Mouse (Mus musculus): Measurements from ENCODE around the gene Slc47a1. TPM values are rescaled to one million over a fixed set of nuclear protein-coding genes. Genes with fewer than 3 reads are reported as not detected.
"Not testable (repeated sequence)": the region's sequence is repeated elsewhere in the genome, so short reads cannot be mapped to it uniquely, and the experiment has no call there.

Slc47a1 gene
- total RNA-seq, 2 experiments from 2014 or later, result 19.1 to 22.9 TPM

DNA sequence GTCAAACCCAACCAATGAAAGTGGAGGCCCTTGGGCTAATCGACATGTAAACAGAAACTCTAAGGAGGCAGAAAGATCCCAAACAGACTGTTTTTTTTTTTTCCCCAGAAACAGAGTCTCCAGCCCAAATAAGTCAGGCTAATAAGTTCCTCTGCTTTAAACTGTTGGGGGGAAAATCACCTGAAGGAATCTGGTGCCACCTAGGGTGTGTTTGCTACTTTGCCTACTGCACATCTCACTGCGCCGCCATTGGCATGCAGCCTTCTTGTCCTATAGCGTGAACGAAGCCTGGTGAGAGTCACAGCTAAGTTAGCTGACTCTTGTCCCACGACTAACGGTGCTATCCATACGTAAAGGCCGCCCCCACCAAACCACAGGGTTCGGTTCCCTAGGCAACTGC, 40.6 kb downstream of the Slc47a1 start:
- intact Hi-C loops (cut with DNase I), result no loop called here
- DNase-seq, result no peak

DNA sequence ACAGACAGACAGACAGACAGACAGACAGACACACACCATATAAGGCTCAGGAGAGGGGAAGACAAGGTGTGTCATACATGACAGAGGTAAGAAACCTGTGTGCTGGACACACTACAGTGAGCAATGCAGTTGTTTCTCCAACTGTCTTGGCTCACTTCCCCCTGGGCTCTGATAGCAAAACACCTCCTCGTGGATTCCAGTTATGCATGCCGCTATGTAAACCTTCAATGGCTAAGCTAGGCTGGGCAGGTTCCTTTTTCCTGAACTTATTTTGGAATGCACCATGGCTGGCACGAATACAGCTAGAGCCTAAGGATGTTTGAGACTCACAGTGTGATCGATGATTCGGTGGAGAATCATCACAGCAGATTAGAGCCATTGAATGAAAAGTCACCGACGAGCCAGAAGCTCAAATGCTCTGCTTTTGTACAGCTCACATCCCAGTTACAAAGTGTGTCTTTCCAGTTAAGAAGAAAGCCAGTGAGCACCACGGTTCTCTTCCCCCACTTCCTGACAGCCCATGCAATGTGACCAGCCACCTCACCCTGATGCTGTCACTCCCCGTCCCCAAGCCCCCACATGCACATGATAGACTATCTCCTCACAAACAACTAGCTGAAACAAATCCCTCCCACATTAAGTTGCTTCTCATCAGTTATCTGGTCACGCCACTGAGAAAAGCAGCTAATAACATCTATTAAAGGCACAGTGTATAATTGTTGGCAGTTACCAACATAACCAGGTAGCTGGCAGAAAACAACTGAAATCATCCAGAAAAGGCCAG, 57.0 kb downstream of the Slc47a1 start:
- DNase-seq, result no peak
- intact Hi-C loops (cut with DNase I), result no loop called here

DNA sequence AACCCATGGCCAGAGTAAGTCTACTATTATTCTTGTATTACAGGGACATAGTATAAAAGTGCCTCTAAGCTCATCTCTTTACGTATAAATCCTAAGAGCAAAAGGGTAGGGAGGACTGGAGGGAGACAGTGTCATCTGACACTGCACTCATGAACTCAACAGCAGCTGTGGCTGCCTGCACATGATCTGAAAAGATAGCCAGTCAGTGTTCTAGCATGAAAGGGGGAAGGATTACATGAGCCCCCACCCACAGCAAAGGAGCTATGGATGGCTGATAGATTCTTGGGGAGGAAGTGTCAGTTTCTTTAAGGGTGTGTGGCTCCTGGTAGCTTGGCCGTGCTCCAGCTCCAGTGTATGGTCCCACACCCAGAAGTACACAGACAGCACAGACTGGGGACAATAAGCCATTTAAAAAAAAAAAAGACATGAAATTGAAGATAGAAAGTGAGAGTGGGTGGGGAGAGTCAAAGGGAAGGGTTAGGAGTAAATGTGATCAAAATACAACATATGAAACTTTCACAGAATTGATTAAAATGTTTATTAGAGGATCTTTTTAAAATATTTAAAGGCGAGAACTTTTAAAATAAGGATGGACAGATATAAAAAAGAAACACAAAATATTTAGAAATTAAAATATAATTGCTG, 58.1 kb downstream of the Slc47a1 start:
- DNase-seq, result no peak
- intact Hi-C loops (cut with DNase I), result no loop called here

DNA sequence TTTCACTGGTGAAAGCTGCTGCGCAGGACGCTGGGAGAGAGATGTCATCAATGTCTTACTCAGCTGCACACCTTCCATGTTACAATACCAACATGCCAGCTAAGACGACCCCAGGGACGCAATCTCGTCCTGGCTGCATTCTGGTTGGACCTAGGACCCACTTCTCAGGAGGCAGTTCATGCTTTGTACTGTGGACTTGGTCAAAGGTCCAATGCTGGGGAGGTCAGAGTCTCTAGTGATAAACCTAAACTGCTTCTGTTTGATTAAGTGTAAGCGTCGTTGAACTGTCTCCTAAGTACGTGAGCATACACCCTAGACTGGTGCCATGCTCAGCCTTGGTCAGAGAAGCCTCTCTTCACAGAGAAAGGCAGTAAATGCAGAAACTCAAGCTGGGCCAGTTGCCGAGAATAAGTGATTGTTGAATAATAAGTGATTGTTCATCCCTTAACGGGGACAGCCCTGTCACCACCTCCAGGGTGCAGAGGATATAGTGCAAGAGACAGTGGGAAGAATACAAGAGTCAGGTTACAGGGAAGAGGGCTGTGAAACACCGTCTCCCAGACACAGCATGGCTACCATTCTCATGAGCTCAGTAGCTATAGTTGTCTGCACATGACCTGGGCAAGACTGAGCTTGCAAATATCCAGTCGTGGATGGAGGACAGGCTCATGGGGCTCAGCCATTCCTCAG, 58.8 kb downstream of the Slc47a1 start:
- intact Hi-C loops (cut with DNase I), result no loop called here
- DNase-seq, result no peak

DNA sequence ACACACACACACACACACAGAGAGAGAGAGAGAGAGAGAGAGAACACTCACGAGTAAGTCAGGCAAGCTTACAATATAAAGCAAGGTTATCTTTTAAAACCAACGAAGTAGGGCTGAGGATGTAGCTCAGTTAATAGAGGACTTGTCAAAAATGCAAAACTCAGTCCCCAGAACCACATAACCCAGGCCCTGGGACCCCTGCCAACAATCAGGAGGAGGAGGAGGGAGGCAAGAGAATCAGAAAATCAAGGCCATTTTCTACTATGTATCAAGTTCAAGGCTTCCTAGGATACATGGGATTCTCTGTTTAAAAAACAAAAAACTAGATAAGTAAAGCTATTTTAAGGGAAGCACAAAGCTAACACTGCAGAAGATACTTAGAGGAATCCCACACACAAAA, 61.3 kb downstream of the Slc47a1 start:
- no peak for DNase-seq
- intact Hi-C loops (cut with DNase I), result no loop called here

DNA sequence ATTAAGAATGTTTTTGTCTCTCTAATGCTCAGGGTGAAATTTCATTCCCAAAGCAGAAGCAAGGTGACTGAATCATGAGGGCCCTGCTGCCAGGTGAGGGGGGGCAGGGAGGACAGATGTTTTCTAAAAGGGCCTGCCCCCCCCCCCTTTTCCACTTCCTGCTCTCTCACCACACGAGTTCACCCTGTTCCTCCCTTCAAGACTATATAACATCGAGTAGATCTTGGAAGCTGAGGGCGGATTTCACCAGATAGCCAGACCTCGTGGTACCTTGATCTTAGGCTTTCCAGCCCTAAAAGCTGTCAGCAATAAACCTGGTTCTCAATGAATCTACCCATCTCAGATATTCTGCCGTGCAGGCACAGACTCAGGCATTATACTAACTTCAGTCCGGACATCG, 67.8 kb downstream of the Slc47a1 start:
- intact Hi-C loops (cut with DNase I), result no loop called here
- no peak for DNase-seq

DNA sequence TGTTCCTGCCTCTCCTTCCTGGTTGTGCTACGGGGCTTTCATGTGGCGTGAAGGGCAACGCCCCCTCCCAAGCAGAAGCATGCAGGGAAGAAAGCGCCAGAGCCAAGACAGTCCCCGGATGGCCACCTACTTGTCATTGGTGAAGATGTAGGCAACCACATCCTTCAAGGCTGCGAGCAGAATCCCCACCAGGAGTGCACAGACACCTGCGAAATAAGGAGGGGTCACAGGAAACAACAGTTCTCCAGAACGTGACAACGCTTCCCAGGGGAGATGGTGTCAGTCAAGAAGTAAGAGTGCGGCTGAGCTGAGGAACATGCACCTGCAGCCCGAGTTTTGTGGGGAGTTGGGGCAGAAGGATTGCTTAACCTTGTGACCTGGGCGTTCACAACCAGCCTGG, 68.3 kb downstream of the Slc47a1 start:
- DNase-seq, result no peak
- intact Hi-C loops (cut with DNase I), result no loop called here

DNA sequence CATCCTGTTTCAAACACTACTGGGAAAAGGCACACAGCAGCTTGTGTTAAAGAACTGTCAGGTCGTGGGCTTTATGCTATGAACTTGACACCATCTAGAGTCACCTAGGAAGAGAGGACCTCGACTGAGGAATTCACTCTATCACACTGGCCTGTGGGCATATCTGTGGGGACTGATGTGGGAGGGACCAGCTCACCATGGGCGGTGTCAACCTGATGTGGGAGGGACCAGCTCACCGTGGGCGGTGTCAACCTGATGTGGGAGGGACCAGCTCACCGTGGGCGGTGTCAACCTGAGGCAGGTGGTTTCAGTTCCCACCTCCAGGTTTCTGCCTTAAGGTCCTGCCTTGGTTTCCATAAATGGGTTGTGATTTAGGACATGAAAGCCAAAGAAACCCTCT, 70.3 kb downstream of the Slc47a1 start:
- no peak for DNase-seq
- intact Hi-C loops (cut with DNase I), result no loop called here

DNA sequence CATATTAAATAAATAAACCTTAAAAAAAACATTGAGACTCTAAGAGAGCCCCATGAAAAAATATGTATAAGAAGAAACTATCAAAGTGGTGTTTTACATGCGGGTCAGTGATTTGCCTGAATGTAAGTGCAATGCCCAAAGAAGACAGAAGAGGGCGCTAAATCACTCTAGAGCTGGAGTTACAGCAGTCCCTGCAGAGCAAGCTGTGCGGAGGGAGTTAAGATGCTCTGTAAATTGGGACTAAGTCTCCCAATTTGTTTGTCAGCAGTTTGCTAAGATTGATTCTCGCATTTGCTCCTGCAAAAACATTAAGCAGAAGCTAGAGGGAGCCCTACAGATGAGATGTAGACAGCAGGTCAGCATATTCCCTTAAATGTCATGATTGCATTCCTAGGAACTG, 72.8 kb downstream of the Slc47a1 start:
- peak in 1 of 2 experiments; percentile 20 for DNase-seq
- intact Hi-C loops (cut with DNase I), result no loop called here

DNA sequence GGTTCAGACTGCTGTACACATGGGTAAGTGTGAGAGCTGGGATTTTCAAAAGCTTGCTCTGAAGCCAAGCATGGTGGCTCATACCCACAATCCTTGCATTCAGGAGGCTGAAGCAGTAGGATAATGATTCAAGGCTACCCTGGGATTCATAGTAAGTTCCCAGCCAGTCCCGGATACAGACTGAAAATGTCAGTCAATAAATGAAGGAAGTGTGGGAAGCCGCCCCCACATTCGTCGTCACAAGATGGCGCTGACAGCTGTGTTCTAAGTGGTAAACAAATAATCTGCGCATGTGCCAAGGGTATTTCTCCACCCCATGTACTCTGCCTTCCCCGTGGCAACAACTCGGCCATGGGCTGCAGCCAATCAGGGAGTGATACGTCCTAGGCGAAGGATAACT, 73.6 kb downstream of the Slc47a1 start:
- DNase-seq; intact Hi-C loops (cut with DNase I): not testable (repeated sequence)

DNA sequence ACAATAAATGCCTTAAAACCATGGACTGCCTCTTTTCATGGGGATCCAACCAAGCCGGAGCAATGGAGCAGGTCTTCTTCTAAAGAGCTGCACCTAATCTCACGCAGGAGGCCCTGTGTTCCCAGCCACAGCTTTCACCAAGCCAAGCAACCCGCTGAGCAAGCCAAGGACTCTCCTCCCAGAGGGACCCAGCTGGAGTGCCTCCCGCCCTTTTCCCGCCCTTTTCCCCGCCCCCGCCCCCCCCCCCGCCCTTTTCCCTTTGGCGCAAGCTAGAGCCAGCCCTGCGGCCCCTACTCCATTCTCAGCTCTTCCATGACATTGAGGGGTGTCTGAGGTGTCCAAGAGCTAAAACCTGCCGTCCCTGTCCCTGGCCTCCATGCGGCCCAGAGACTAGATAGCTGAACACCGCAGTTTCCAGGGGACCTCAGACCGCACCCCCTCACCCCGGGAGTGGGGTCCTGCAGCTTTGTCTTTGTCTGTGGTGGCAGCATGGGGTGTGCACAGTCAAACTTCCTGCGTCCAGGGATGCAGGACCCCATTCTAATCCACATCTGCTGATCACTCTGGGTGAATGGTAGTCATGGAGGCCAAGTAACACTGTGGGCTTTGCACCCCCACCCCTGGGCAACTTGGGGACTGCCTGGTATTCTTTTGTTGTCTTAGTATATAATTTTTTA, 77.3 kb downstream of the Slc47a1 start:
- DNase-seq, result peak in 1 of 2 experiments; percentile 21
- intact Hi-C loops (cut with DNase I), result no loop called here

DNA sequence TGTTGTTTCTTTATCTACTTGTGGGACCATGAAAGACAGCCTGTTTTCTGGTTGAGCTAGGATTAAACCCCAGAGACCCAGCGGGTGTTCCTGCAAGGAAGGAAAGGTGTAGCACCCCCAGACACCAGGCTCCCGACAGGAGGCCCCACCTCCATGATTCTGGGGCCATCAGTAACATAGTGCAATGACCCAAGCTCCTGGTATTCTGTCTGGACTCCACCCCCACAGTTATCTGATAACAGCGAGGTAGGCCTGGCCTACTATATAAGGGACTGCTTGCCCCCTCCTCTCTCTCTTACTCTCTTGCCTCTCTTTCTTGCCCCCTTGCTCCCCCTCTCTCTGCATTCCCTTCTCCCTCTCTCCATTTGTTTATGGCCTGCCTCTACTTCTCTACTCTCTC, 77.9 kb downstream of the Slc47a1 start:
- no peak for DNase-seq
- intact Hi-C loops (cut with DNase I), result no loop called here

DNA sequence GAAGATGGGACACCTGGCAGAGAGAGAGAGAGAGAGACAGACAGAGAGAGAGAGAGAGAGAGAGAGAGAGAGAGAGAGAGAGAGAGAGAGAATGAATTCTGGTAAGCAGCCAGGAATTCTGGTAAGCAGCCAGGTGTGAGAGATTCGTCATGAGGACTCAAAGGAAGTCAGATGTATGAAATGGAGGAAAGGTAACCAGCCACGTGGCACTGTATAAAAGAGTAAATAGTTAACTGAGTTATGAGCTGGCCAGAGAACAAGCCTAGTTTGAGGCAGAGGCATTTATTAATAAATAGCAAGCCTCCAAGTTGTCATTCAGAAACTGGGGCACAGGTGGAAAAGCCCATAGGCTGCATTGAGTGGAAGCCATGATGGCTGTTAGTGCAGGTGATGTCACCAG, 80.2 kb downstream of the Slc47a1 start:
- intact Hi-C loops (cut with DNase I), result no loop called here
- no peak for DNase-seq

DNA sequence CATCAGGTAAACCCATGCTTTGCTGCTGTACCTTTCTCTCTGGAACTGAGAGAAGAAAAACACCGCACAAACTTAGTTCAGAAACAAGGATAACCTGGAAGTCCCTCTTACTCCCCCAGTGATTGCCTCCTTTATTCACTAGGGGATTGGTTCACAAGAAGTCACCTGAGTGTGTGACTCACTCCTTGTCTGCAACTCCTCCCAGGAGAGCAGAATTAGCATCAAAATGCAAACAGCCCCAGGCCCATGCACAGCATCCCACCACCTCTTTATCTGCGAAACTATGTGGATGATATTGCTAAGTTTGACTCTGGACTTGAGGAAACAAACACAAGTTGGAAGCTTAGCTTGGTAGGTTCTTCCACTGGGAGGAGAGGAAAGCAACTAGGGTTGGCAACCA, 80.8 kb downstream of the Slc47a1 start:
- intact Hi-C loops (cut with DNase I), result no loop called here

DNA sequence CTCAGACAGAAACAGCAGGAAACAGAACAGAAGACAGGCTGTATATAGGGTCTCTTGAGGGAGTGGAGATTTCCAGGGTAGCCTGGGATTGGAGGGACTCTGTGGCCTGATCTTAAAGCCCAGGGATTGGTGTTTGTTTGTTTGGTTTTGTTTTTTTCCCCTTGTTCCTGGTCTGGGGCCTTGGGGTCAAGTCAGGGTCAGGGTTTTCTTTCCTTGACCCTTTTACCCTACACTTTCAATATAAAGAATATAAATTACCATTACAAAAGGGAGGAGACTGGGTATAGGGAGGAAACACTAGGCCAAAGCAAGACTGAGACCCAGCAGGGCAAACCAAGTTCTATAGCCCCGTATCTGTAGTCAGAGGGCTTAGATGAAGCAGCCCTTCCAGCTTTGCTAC, 81.6 kb downstream of the Slc47a1 start:
- intact Hi-C loops (cut with DNase I), result no loop called here
- no peak for DNase-seq

More for the DNA sequence above, 80.8 kb downstream of the Slc47a1 start:
- no peak for DNase-seq

DNA sequence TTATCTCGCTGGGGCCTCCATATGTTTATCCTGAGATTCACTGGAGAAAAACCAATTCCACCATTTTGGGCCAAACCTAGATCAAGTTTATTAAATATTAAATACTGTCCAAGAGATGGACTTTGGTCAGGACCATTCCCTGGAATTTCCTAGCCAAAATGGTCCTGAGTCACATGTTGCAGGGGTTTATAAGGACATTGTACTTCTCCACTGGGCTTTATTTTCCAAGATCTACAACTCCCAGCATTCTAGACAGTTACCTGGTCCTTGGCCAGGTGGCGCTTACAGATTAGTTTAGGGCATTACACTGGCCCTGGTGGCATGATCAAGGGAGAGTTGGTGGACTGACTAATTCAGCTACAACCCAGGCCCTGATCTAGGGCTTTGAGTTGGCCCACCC, 82.6 kb downstream of the Slc47a1 start:
- no peak for DNase-seq
- intact Hi-C loops (cut with DNase I), result no loop called here

DNA sequence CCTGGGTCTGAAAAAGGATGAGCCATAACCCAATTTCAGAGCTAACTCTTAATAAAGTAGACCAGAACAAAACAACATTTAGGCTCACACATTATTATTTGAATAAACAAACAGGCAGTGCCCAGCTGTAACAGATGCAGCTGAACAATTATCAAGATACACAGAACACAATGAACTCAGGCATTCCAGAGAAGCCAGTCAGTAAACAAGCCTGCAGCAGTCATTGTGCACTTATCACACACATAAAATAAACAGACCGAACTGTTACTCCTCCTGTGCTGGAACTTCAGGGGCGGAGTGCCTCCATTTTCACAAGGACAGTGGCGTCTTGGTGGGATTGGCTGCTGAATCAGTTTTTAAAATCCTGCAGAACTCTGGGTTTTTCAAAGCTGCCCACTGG, 83.7 kb downstream of the Slc47a1 start:
- intact Hi-C loops (cut with DNase I), result no loop called here
- DNase-seq, result no peak
